Mouse (Mus musculus) spleen, adult 2 months (tissue): Measurements from ENCODE around the gene Arpp19.

Experiments
- CTCF ChIP-seq: fragments of 200-500 bp; IDR thresholded peaks from 2 replicates; pipeline ENCODE4 v1.5.1; 2011; ENCODE audit warnings: mild to moderate bottlenecking, inconsistent platforms; ENCODE audit not compliant: insufficient read depth, insufficient read length, insufficient replicate concordance; ENCODE audit errors: extremely low read depth
- POLR2A ChIP-seq: fragments of 200-500 bp; IDR thresholded peaks from 2 replicates; pipeline ENCODE4 v1.6.1; 2011; ENCODE audit warnings: low read depth, low read length, inconsistent platforms

DNA sequence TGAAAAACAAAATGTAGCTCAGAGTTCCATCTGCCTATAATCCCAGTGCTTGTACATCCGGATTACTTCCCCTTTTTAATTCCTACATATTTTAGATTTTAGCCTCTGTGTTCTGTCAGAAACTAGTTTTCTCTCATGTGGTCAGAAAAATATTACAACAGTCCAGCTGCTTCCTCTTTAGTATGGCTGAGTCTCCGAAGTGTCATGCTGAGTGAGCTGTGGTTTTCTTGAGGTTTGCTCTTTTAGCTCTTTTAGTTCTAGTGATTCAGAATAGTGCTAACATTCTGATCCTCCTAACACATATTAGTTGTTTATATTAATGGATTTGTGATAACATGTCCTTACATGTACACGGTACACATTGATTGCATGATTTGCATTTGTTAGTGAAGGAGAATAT lies 57.3 kb downstream of the Arpp19 start:
- no peak for TF ChIP-seq CTCF
- no peak for TF ChIP-seq POLR2A
